ENCODE assay signal across 9 mouse cellular contexts in the genomic region with DNA sequence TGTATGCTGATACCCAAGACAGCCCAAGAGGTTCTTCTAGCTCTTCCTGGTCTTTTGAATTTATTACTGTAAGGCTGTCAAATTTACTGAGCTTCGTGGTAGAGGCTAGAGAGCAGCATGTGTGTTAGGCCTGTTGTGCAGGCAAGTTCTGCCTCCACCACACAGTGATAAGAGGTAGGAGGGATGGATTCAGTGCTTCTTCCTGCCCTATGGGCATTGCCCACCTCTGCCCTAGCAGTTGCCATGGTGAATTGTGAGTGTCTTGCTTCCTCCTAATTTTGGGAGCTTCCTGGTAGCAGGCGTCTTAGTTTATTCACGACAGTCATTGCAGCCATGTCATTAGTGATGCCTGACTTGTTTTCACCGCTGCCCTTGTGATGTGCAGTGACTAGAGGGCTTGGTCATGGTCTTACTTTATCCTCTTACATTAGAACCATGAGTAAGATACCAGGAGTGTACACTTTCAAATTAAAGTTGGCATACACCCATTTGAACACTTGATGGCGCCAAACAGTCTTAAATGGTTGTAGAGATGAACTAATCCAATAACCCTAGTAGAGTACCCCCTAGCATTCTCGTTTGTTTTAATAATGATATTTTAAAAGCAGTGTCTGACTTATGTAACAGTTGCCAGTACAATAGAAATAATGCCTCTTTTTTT. TPM values are rescaled to one million over a fixed set of nuclear protein-coding genes. Genes with fewer than 3 reads are reported as not detected.
DNase-seq lines count a peak whose midpoint lies in the region; ATAC-seq and TF ChIP-seq lines count a peak whose summit lies in the region.
"Had no signal": no experiment of that assay in that cellular context is flagged by ENCODE, and none has a peak within 500 bp of the region (broad histone marks: within the 10 kb centered on the region; RNA-seq: fewer than 3 reads in every experiment).

No protein-coding gene starts in this region.

- no peaks in the 10 kb centered on the region for H3K27me3 ChIP-seq in hindbrain, postnatal 0 days (ENCODE audit: insufficient read depth, low read length)
- H3K27me3 ChIP-seq in limb, embryonic 14.5 days (ENCODE audit: control insufficient read depth, insufficient read depth, low read length) = no peaks in the 10 kb centered on the region
- H3K27me3 ChIP-seq in neural tube, embryonic 15.5 days (replicated peaks) = no peaks in the 10 kb centered on the region
- H3K27me3 ChIP-seq: heart, embryonic 15.5 days had no signal

- H3K4me1 ChIP-seq in hindbrain, postnatal 0 days (ENCODE audit: insufficient read depth, low read length) = no peaks in the 10 kb centered on the region
- no peaks in the 10 kb centered on the region for H3K4me1 ChIP-seq in limb, embryonic 14.5 days (ENCODE audit: control insufficient read depth, insufficient read depth, low read length)
- no peaks in the 10 kb centered on the region for H3K4me1 ChIP-seq in neural tube, embryonic 15.5 days
- H3K4me1 ChIP-seq: heart, embryonic 15.5 days had no signal

- TF ChIP-seq POLR2A in limb, embryonic 14.5 days (IDR thresholded peaks at IDR 0.05; ENCODE audit: borderline replicate concordance, extremely low read depth, insufficient read depth, insufficient read length) = no peak

- no peak overlapping the region for H3K9ac ChIP-seq in hindbrain, postnatal 0 days (replicated peaks; ENCODE audit: low read length)
- H3K9ac ChIP-seq in limb, embryonic 14.5 days (ENCODE audit: low read depth, low read length, severe bottlenecking) = no peak overlapping the region
- no peak overlapping the region for H3K9ac ChIP-seq in neural tube, embryonic 15.5 days (replicated peaks)
- H3K9ac ChIP-seq: heart, embryonic 15.5 days had no signal

- no peaks in the 10 kb centered on the region for H3K9me3 ChIP-seq in hindbrain, postnatal 0 days (ENCODE audit: low read length)
- H3K9me3 ChIP-seq in limb, embryonic 14.5 days (ENCODE audit: control insufficient read depth, low read length) = no peaks in the 10 kb centered on the region
- no peaks in the 10 kb centered on the region for H3K9me3 ChIP-seq in neural tube, embryonic 15.5 days (replicated peaks)
- H3K9me3 ChIP-seq: heart, embryonic 15.5 days had no signal

- no peak overlapping the region for H3K4me2 ChIP-seq in hindbrain, postnatal 0 days (ENCODE audit: low read depth, low read length)
- H3K4me2 ChIP-seq in limb, embryonic 14.5 days (replicated peaks; ENCODE audit: low read depth, low read length, severe bottlenecking) = no peak overlapping the region
- H3K4me2 ChIP-seq in neural tube, embryonic 15.5 days = no peak overlapping the region
- H3K4me2 ChIP-seq: heart, embryonic 15.5 days had no signal

- WGBS in hindbrain, postnatal 0 days = 32% methylated on average over 6 of the region's 6 CpGs
- WGBS in limb, embryonic 14.5 days = 47% methylated on average over 6 of the region's 6 CpGs
- 35% methylated on average over 6 of the region's 6 CpGs for WGBS in neural tube, embryonic 15.5 days

- H3K27ac ChIP-seq in hindbrain, postnatal 0 days = no peak overlapping the region
- H3K27ac ChIP-seq in limb, embryonic 14.5 days (replicated peaks; ENCODE audit: low read depth, low read length) = no peak overlapping the region
- no peak overlapping the region for H3K27ac ChIP-seq in neural tube, embryonic 15.5 days (replicated peaks)
- H3K27ac ChIP-seq: heart, embryonic 15.5 days had no signal

- H3K36me3 ChIP-seq in hindbrain, postnatal 0 days (ENCODE audit: insufficient read depth, low read length) = peaks cover 13% of the 10 kb centered on the region; the same call in 1 of the 2 replicates
- H3K36me3 ChIP-seq in limb, embryonic 14.5 days (ENCODE audit: control insufficient read depth, insufficient read depth, low read length) = peaks cover 49% of the 10 kb centered on the region
- peaks cover 45% of the 10 kb centered on the region for H3K36me3 ChIP-seq in neural tube, embryonic 15.5 days

- peak; percentile 75 for TF ChIP-seq CTCF in hindbrain, postnatal 0 days (IDR thresholded peaks at IDR 0.05; ENCODE audit: low read depth)

- peak; percentile 59; the same call in 1 of the 2 replicates for ATAC-seq in hindbrain, postnatal 0 days
- no peak for ATAC-seq in limb, embryonic 14.5 days (ENCODE audit: low FRiP score, low read depth)
- ATAC-seq in neural tube, embryonic 15.5 days (ENCODE audit: low FRiP score) = peak; percentile 57; the same call in 1 of the 2 replicates

- no peak overlapping the region for H3K4me3 ChIP-seq in hindbrain, postnatal 0 days (ENCODE audit: low read length)
- H3K4me3 ChIP-seq in limb, embryonic 14.5 days (replicated peaks; ENCODE audit: low read length) = no peak overlapping the region
- no peak overlapping the region for H3K4me3 ChIP-seq in neural tube, embryonic 15.5 days (replicated peaks)
- H3K4me3 ChIP-seq: heart, embryonic 15.5 days had no signal

- peak; percentile 57 for DNase-seq in adrenal gland, postnatal 10 days
- no peak for DNase-seq in adrenal gland, postnatal 25 days
- peak; percentile 68 to 74 for DNase-seq in right cerebral cortex, adult 2 months (ENCODE audit: low spot score in 2 of 2)
- no peak for DNase-seq in right cerebral cortex, postnatal 14 days
- peak; percentile 65 to 67 for DNase-seq in cerebellum, postnatal 14 days
- peak; percentile 86 for DNase-seq in hindbrain, postnatal 0 days (ENCODE audit: low spot score)
- DNase-seq in limb, embryonic 14.5 days (ENCODE audit: low spot score) = peak; percentile 78

RNA-seq across cellular contexts. Expression of gene Fktn, which starts 25.3 kb away (rescaled TPM):
- total RNA-seq in adrenal gland, postnatal 10 days (2021) = 10 to 100 TPM; 14.2 to 18.1 TPM
- total RNA-seq in adrenal gland, postnatal 25 days (2021) = 16.7 and 17.9 TPM in 2 replicates
- total RNA-seq in hindbrain, postnatal 0 days (2014; rRNA removed) = 12.3 and 13.2 TPM in 2 replicates
- polyA plus RNA-seq in hindbrain, postnatal 0 days (2015; fragmentation: Nextera tagmentation; extraction: Ambion mirVana) = 15.2 and 18.2 TPM in 2 replicates
- polyA plus RNA-seq in limb, embryonic 14.5 days (2012; rRNA removed) = 11.5 and 11.6 TPM in 2 replicates
- 10.8 and 10.9 TPM in 2 replicates for polyA plus RNA-seq in limb, embryonic 14.5 days (2014; fragmentation: Nextera tagmentation; extraction: Ambion mirVana)
- 25.8 and 26.9 TPM in 2 replicates for polyA plus RNA-seq in neural tube, embryonic 15.5 days (2015; fragmentation: Nextera tagmentation; extraction: Ambion mirVana)

RNA-seq across cellular contexts. Expression of gene Tal2, which starts 40.4 kb away (rescaled TPM):
- total RNA-seq in adrenal gland, postnatal 10 days (2021) = under 1 TPM; 0.21 to 0.30 TPM
- total RNA-seq in adrenal gland, postnatal 25 days (2021) = not detected in 2 replicates
- total RNA-seq in hindbrain, postnatal 0 days (2014; rRNA removed) = 0.42 TPM in 1 of 2 replicates, not detected in the other
- polyA plus RNA-seq in hindbrain, postnatal 0 days (2015; fragmentation: Nextera tagmentation; extraction: Ambion mirVana) = 0.16 TPM in 1 of 2 replicates, not detected in the other
- polyA plus RNA-seq in limb, embryonic 14.5 days (2012; rRNA removed) = 0.24 and 0.30 TPM in 2 replicates
- 0.36 TPM in 2 replicates for polyA plus RNA-seq in limb, embryonic 14.5 days (2014; fragmentation: Nextera tagmentation; extraction: Ambion mirVana)
- 0.11 and 0.17 TPM in 2 replicates for polyA plus RNA-seq in neural tube, embryonic 15.5 days (2015; fragmentation: Nextera tagmentation; extraction: Ambion mirVana)
- polyA plus RNA-seq: heart, embryonic 15.5 days had no signal

Comparison
In these comparisons a context has a peak if more than half of its experiments do, and no peak if none do; other contexts are left out.
1. DNase-seq: peak in adrenal gland, postnatal 10 days (single experiment), right cerebral cortex, adult 2 months (2 of 2), cerebellum, postnatal 14 days (2 of 2), hindbrain, postnatal 0 days (single experiment) and limb, embryonic 14.5 days (single experiment); none in adrenal gland, postnatal 25 days (single experiment) and right cerebral cortex, postnatal 14 days (single experiment).